Mouse (Mus musculus) heart, postnatal 25 days (tissue): ENCODE measurements around the gene Grsf1. TPM values are rescaled to one million over a fixed set of nuclear protein-coding genes. Genes with fewer than 3 reads are reported as not detected.
A peak's percentile ranks its signal among the peaks of the same experiment; 100 is the strongest.

ENCODE experiments used
- DNase-seq: peaks from one replicate; pipeline ENCODE4 v3.0.0; 2022; ENCODE audit warnings: low spot score
- intact Hi-C: fragments of 180-260 bp; cut with DNase I; formaldehyde crosslinking; loops from one replicate; pipeline ENCODE4 v1.15.1; 2025
- total RNA-seq, 2 experiments: library from RNA; stranded (reverse); gene quantifications; 2 replicates each; pipeline ENCODE4 v1.2.3; 2021

Gene Grsf1
- total RNA-seq, 2 experiments from 2014 or later, result 206 to 221 TPM

- DNase-seq, result peak; percentile 3
- intact Hi-C loops, result no loop called here
Observed at GRCm38 (mm10) chr5:88643491-88643890, 32.5 kb downstream of the Grsf1 start.

GRCm38 (mm10) chr5:88642786-88643185 is 33.2 kb downstream of the Grsf1 start:
- intact Hi-C loops, result no loop called here
- no peak for DNase-seq

GRCm38 (mm10) chr5:88634076-88634475 is 41.9 kb downstream of the Grsf1 start:
- DNase-seq, result no peak
- intact Hi-C loops, result no loop called here

- intact Hi-C loops, result no loop called here
- no peak for DNase-seq
Observed at GRCm38 (mm10) chr5:88632463-88632862, 43.5 kb downstream of the Grsf1 start.

GRCm38 (mm10) chr5:88631545-88631944 is 44.4 kb downstream of the Grsf1 start:
- intact Hi-C loops, result no loop called here
- DNase-seq, result no peak

- DNase-seq, result peak; percentile 11
- intact Hi-C loops, result no loop called here
Observed at GRCm38 (mm10) chr5:88630883-88631282, 45.1 kb downstream of the Grsf1 start.

- DNase-seq, result no peak
- intact Hi-C loops, result no loop called here
Observed at GRCm38 (mm10) chr5:88629987-88630386, 46.0 kb downstream of the Grsf1 start.

- intact Hi-C loops, result no loop called here
Observed at GRCm38 (mm10) chr5:88629125-88629524, 46.8 kb downstream of the Grsf1 start.

GRCm38 (mm10) chr5:88627545-88627944 is 48.4 kb downstream of the Grsf1 start:
- no peak for DNase-seq
- intact Hi-C loops, result no loop called here

More at GRCm38 (mm10) chr5:88629125-88629524, 46.8 kb downstream of the Grsf1 start:
- no peak for DNase-seq

- no peak for DNase-seq
- intact Hi-C loops, result no loop called here
Observed at GRCm38 (mm10) chr5:88616988-88617387, 59.0 kb downstream of the Grsf1 start.

GRCm38 (mm10) chr5:88614129-88614528 is 61.8 kb downstream of the Grsf1 start:
- no peak for DNase-seq
- intact Hi-C loops, result no loop called here

Other genes with a start within 250 kb of the Grsf1 start
- not detected for gene Ambn, start 220.2 kb downstream of the Grsf1 start, total RNA-seq
- not detected for gene Enam, start 188.2 kb downstream of the Grsf1 start, total RNA-seq
- under 1 TPM in 1 of 2 experiments, not detected in 1; 0.10 TPM for gene Jchain, start 148.3 kb downstream of the Grsf1 start, total RNA-seq
- 10 to 100 TPM; 19.3 to 19.9 TPM for gene Utp3, start 121.7 kb downstream of the Grsf1 start, total RNA-seq
- 10 to 100 TPM; 10.5 to 11.5 TPM for gene Rufy3, start 111.1 kb downstream of the Grsf1 start, total RNA-seq
- 10 to 100 TPM; 28.0 to 28.3 TPM for gene Mob1b, start 44.7 kb upstream of the Grsf1 start, total RNA-seq
- 1 to 10 TPM; 3.2 to 3.5 TPM for gene Dck, start 88.8 kb upstream of the Grsf1 start, total RNA-seq
- 10 to 100 TPM; 20.7 to 24.4 TPM for gene Slc4a4, start 210.6 kb upstream of the Grsf1 start, total RNA-seq